In genomic region chr7:28372251-28373108, GRCm38 (mm10) we compare ENCODE assay signal across 7 mouse cellular contexts. TPM values are rescaled to one million over a fixed set of nuclear protein-coding genes. Genes with fewer than 3 reads are reported as not detected.
DNase-seq lines count a peak whose midpoint lies in the region; ATAC-seq lines count a peak whose summit lies in the region.

TSS of gene Plekhg2 (minus strand) at chr7:28372599.

- no peaks in the 10 kb centered on the region for H3K27me3 ChIP-seq in embryonic facial prominence, embryonic 12.5 days
- H3K27me3 ChIP-seq in limb, embryonic 11.5 days (ENCODE audit: control insufficient read depth, insufficient read depth, low read length) = no peaks in the 10 kb centered on the region
- H3K27me3 ChIP-seq in midbrain, embryonic 14.5 days (ENCODE audit: control insufficient read depth, insufficient read depth, low read length) = no peaks in the 10 kb centered on the region

- H3K27ac ChIP-seq in embryonic facial prominence, embryonic 12.5 days = peak within 1 kb of the TSS; percentile 96
- H3K27ac ChIP-seq in limb, embryonic 11.5 days (replicated peaks; ENCODE audit: low read depth, low read length) = peak within 1 kb of the TSS; percentile 94
- H3K27ac ChIP-seq in midbrain, embryonic 14.5 days (replicated peaks; ENCODE audit: low read depth, low read length) = peak within 1 kb of the TSS; percentile 83

- no peaks in the 10 kb centered on the region for H3K9me3 ChIP-seq in embryonic facial prominence, embryonic 12.5 days
- H3K9me3 ChIP-seq in limb, embryonic 11.5 days (ENCODE audit: control insufficient read depth, low read length) = no peaks in the 10 kb centered on the region
- H3K9me3 ChIP-seq in midbrain, embryonic 14.5 days (ENCODE audit: control insufficient read depth, low read length) = no peaks in the 10 kb centered on the region

- peak within 1 kb of the TSS; percentile 78 for H3K4me3 ChIP-seq in embryonic facial prominence, embryonic 12.5 days
- peak within 1 kb of the TSS; percentile 81 for H3K4me3 ChIP-seq in limb, embryonic 11.5 days (ENCODE audit: low read depth, low read length)
- H3K4me3 ChIP-seq in midbrain, embryonic 14.5 days (replicated peaks; ENCODE audit: low read depth, low read length) = peak within 1 kb of the TSS; percentile 73

- under 1% methylated on average over 66 of the region's 66 CpGs for WGBS in embryonic facial prominence, embryonic 12.5 days
- under 1% methylated on average over 54 of the region's 66 CpGs for WGBS in limb, embryonic 11.5 days
- WGBS in midbrain, embryonic 14.5 days = under 1% methylated on average over 66 of the region's 66 CpGs

- peak; percentile 89 for ATAC-seq in embryonic facial prominence, embryonic 12.5 days (ENCODE audit: insufficient number of reproducible peaks, insufficient read depth, low FRiP score, low TSS enrichment)
- ATAC-seq in limb, embryonic 11.5 days (ENCODE audit: insufficient number of reproducible peaks, low FRiP score, low TSS enrichment, low read depth) = peak; percentile 87
- ATAC-seq in midbrain, embryonic 14.5 days (ENCODE audit: low FRiP score, low TSS enrichment) = peak; percentile 80

- H3K4me2 ChIP-seq in embryonic facial prominence, embryonic 12.5 days (replicated peaks) = peak within 1 kb of the TSS; percentile 98
- H3K4me2 ChIP-seq in limb, embryonic 11.5 days (ENCODE audit: low read depth, severe bottlenecking) = peak within 1 kb of the TSS; percentile 95
- H3K4me2 ChIP-seq in midbrain, embryonic 14.5 days (ENCODE audit: low read length) = peak within 1 kb of the TSS; percentile 92

- peak within 1 kb of the TSS; percentile 92 for H3K9ac ChIP-seq in embryonic facial prominence, embryonic 12.5 days
- peak within 1 kb of the TSS; percentile 96 for H3K9ac ChIP-seq in limb, embryonic 11.5 days (ENCODE audit: low read length)
- peak within 1 kb of the TSS; percentile 69 for H3K9ac ChIP-seq in midbrain, embryonic 14.5 days (replicated peaks; ENCODE audit: low read length)

- peaks cover 35% of the 10 kb centered on the region for H3K4me1 ChIP-seq in embryonic facial prominence, embryonic 12.5 days
- H3K4me1 ChIP-seq in limb, embryonic 11.5 days (ENCODE audit: control insufficient read depth, insufficient read depth, low read length) = peaks cover 17% of the 10 kb centered on the region
- H3K4me1 ChIP-seq in midbrain, embryonic 14.5 days (ENCODE audit: control insufficient read depth, insufficient read depth, low read length) = peaks cover 27% of the 10 kb centered on the region

- peak; percentile 94 for DNase-seq in adrenal gland, postnatal 25 days
- peak; percentile 100 for DNase-seq in heart, adult 11 months
- DNase-seq in kidney, adult 18-20 months = peak; percentile 99
- DNase-seq in limb, embryonic 11.5 days (ENCODE audit: low spot score) = peak; percentile 100
- peak; percentile 97 for DNase-seq in midbrain, embryonic 14.5 days
- peak; percentile 96 to 97 for DNase-seq in spleen, adult 18-20 months

- peaks cover 33% of the 10 kb centered on the region for H3K36me3 ChIP-seq in embryonic facial prominence, embryonic 12.5 days
- peaks cover 5% of the 10 kb centered on the region; the same call in 1 of the 2 replicates for H3K36me3 ChIP-seq in limb, embryonic 11.5 days (ENCODE audit: control insufficient read depth, insufficient read depth, low read length)
- H3K36me3 ChIP-seq in midbrain, embryonic 14.5 days (ENCODE audit: control insufficient read depth, insufficient read depth, low read length) = peaks cover 13% of the 10 kb centered on the region; the same call in 1 of the 2 replicates

RNA-seq across cellular contexts. Expression of gene Plekhg2, which starts in this region (rescaled TPM):
- 25.1 and 27.0 TPM in 2 replicates for total RNA-seq in adrenal gland, postnatal 25 days (2021)
- 114 and 121 TPM in 2 replicates for polyA plus RNA-seq in embryonic facial prominence, embryonic 12.5 days (2016; fragmentation: Nextera tagmentation; extraction: Ambion mirVana)
- polyA plus RNA-seq in limb, embryonic 11.5 days (2014; fragmentation: Nextera tagmentation; extraction: Ambion mirVana) = 73.2 and 79.6 TPM in 2 replicates
- 17.7 and 22.9 TPM in 2 replicates for polyA plus RNA-seq in midbrain, embryonic 14.5 days (2014; fragmentation: Nextera tagmentation; extraction: Ambion mirVana)

Comparison
In these comparisons a context has a peak if more than half of its experiments do, and no peak if none do; other contexts are left out.
1. Peak in every context shown above with its lines: DNase-seq, ATAC-seq, H3K4me3 ChIP-seq and H3K27ac ChIP-seq.